ENCODE assay signal across 11 mouse cellular contexts in the genomic region with DNA sequence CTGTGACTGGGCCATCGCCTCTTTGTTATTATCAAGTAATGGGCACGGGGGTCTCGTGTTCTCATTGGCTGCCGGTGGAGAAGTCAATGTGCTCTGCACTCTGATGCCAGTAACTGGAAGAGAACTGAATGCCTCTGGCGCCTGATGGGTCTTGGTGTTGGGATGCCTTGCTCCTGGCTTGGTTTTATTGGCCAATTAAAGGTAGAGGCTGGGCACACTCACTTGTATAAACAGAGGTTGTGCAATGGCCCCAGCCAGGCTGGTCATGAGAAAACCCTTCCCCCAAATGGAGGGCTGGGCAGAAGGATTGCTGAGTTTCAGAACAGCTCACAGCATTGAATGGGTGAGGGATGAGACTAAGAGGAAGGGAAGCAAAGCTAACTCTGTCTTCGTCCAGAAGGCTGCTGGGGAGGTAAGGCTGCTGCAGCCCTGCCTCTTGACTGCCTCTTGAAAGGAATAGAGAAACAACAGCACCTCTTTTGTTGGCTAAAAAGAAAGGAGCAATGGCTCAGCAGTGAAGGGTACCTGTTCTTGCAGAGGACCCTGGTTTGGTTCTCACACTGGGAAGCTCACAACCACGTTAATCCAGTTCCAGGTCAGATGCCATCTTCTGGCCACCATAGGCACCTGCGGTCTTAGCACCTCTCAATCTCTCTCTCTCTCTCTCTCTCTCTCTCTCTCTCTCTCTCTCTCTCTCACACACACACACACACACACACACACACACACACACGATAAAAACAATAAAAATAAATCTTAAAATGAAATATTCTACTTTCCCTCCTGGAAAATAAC.
DNase-seq lines count a peak whose midpoint lies in the region; ATAC-seq and TF ChIP-seq lines count a peak whose summit lies in the region.
"Had no signal": no experiment of that assay in that cellular context is flagged by ENCODE, and none has a peak within 500 bp of the region (broad histone marks: within the 10 kb centered on the region; RNA-seq: fewer than 3 reads in every experiment).

No protein-coding gene starts in this region.

- H3K9me3 ChIP-seq in hindbrain, embryonic 16.5 days (ENCODE audit: control insufficient read depth, low read length) = no peaks in the 10 kb centered on the region
- H3K9me3 ChIP-seq in hindbrain, embryonic 11.5 days (ENCODE audit: control insufficient read depth, low read length) = no peaks in the 10 kb centered on the region
- no peaks in the 10 kb centered on the region for H3K9me3 ChIP-seq in ES-Bruce4 (replicated peaks; ENCODE audit: control insufficient read depth, insufficient read depth, low read length, poor library complexity, severe bottlenecking)
- H3K9me3 ChIP-seq in intestine, embryonic 16.5 days (ENCODE audit: control insufficient read depth, low read length) = no peaks in the 10 kb centered on the region
- H3K9me3 ChIP-seq: hindbrain, embryonic 13.5 days had no signal

- H3K4me3 ChIP-seq in hindbrain, embryonic 16.5 days (ENCODE audit: low read length) = no peak overlapping the region
- no peak overlapping the region for H3K4me3 ChIP-seq in hindbrain, embryonic 11.5 days (ENCODE audit: low read depth, low read length)
- H3K4me3 ChIP-seq in ES-Bruce4 (ENCODE audit: low read depth, low read length) = no peak overlapping the region
- H3K4me3 ChIP-seq in intestine, embryonic 16.5 days (ENCODE audit: low read length) = no peak overlapping the region
- H3K4me3 ChIP-seq: hindbrain, embryonic 13.5 days had no signal

- H3K4me2 ChIP-seq in hindbrain, embryonic 16.5 days (ENCODE audit: low read length) = no peak overlapping the region
- no peak overlapping the region for H3K4me2 ChIP-seq in hindbrain, embryonic 11.5 days (replicated peaks; ENCODE audit: low read depth, low read length)
- no peak overlapping the region for H3K4me2 ChIP-seq in intestine, embryonic 16.5 days (ENCODE audit: low read depth, low read length)
- H3K4me2 ChIP-seq: hindbrain, embryonic 13.5 days had no signal

- no peak for DNase-seq in hindbrain, embryonic 11.5 days (ENCODE audit: low spot score)
- DNase-seq in 416B (ENCODE audit: low read depth) = peak; percentile 18
- no peak for DNase-seq in left cerebral cortex, adult 11 months (ENCODE audit: low spot score)
- no peak for DNase-seq in cerebellum, adult 8-10 months
- DNase-seq in retina, postnatal 1 day = no peak
- DNase-seq: embryo, embryonic 11 days; right cerebral cortex, postnatal 4 days had no signal

- no peak for TF ChIP-seq POLR2A in ES-Bruce4 (IDR thresholded peaks at IDR 0.05; ENCODE audit: insufficient read depth, low read length)

- peak; percentile 44 for TF ChIP-seq CTCF in ES-Bruce4 (IDR thresholded peaks at IDR 0.05; ENCODE audit: low read depth, low read length)

- H3K27ac ChIP-seq in hindbrain, embryonic 16.5 days (ENCODE audit: low read depth, low read length) = 0 out of 2 replicates have a peak overlapping the region, but pooled peaks have one; percentile 24
- no peak overlapping the region for H3K27ac ChIP-seq in hindbrain, embryonic 11.5 days (ENCODE audit: low read depth, low read length)
- no peak overlapping the region for H3K27ac ChIP-seq in ES-Bruce4 (ENCODE audit: insufficient read depth, low read length)
- no peak overlapping the region for H3K27ac ChIP-seq in intestine, embryonic 16.5 days (ENCODE audit: low read length)
- H3K27ac ChIP-seq: hindbrain, embryonic 13.5 days had no signal

- 0 out of 2 replicates have a peak, but pooled peaks cover 2% of the 10 kb centered on the region for H3K27me3 ChIP-seq in hindbrain, embryonic 16.5 days (replicated peaks; ENCODE audit: control insufficient read depth, insufficient read depth, low read length)
- H3K27me3 ChIP-seq in hindbrain, embryonic 11.5 days (ENCODE audit: control insufficient read depth, insufficient read depth, low read length) = no peaks in the 10 kb centered on the region
- H3K27me3 ChIP-seq in ES-Bruce4 (ENCODE audit: control insufficient read depth, insufficient read depth, low read length, poor library complexity, severe bottlenecking) = no peaks in the 10 kb centered on the region
- no peaks in the 10 kb centered on the region for H3K27me3 ChIP-seq in intestine, embryonic 16.5 days (replicated peaks; ENCODE audit: control insufficient read depth, insufficient read depth, low read length)

- H3K36me3 ChIP-seq in hindbrain, embryonic 16.5 days (ENCODE audit: control insufficient read depth, insufficient read depth, low read length) = no peaks in the 10 kb centered on the region
- no peaks in the 10 kb centered on the region for H3K36me3 ChIP-seq in hindbrain, embryonic 11.5 days (ENCODE audit: control insufficient read depth, insufficient read depth, low read length)
- no peaks in the 10 kb centered on the region for H3K36me3 ChIP-seq in ES-Bruce4 (ENCODE audit: control insufficient read depth, insufficient read depth, low read length, poor library complexity, severe bottlenecking)
- H3K36me3 ChIP-seq in intestine, embryonic 16.5 days (ENCODE audit: control insufficient read depth, insufficient read depth, low read length) = no peaks in the 10 kb centered on the region
- H3K36me3 ChIP-seq: hindbrain, embryonic 13.5 days had no signal

- H3K9ac ChIP-seq in hindbrain, embryonic 16.5 days (ENCODE audit: low read depth, low read length) = no peak overlapping the region
- no peak overlapping the region for H3K9ac ChIP-seq in hindbrain, embryonic 11.5 days (ENCODE audit: low read depth, low read length)
- H3K9ac ChIP-seq in ES-Bruce4 (ENCODE audit: low read depth, poor library complexity, severe bottlenecking) = no peak overlapping the region
- no peak overlapping the region for H3K9ac ChIP-seq in intestine, embryonic 16.5 days (ENCODE audit: low read depth, low read length)
- H3K9ac ChIP-seq: hindbrain, embryonic 13.5 days had no signal

- WGBS in hindbrain, embryonic 16.5 days = 62% methylated on average over 9 of the region's 9 CpGs
- WGBS in hindbrain, embryonic 11.5 days = 84% methylated on average over 9 of the region's 9 CpGs
- 76% methylated on average over 9 of the region's 9 CpGs for WGBS in intestine, embryonic 16.5 days

- no peak for TF ChIP-seq EP300 in ES-Bruce4 (IDR thresholded peaks at IDR 0.05; ENCODE audit: insufficient read depth, low read depth, low read length)

- no peak for ATAC-seq in hindbrain, embryonic 16.5 days
- no peak for ATAC-seq in hindbrain, embryonic 11.5 days (ENCODE audit: low FRiP score)
- peak; percentile 50; the same call in 1 of the 2 replicates for ATAC-seq in intestine, embryonic 16.5 days

- peaks cover 8% of the 10 kb centered on the region for H3K4me1 ChIP-seq in hindbrain, embryonic 16.5 days (ENCODE audit: control insufficient read depth, insufficient read depth, low read depth, low read length)
- H3K4me1 ChIP-seq in hindbrain, embryonic 11.5 days (replicated peaks; ENCODE audit: control insufficient read depth, insufficient read depth, low read length) = no peaks in the 10 kb centered on the region
- H3K4me1 ChIP-seq in ES-Bruce4 (ENCODE audit: control insufficient read depth, insufficient read depth, low read length) = no peaks in the 10 kb centered on the region
- H3K4me1 ChIP-seq in intestine, embryonic 16.5 days (ENCODE audit: control insufficient read depth, insufficient read depth, low read length) = no peaks in the 10 kb centered on the region
